Mouse (Mus musculus) kidney, postnatal 4 days (tissue): Measurements from ENCODE around the gene March9.
A peak's percentile ranks its signal among the peaks of the same experiment; 100 is the strongest.

Experiments
- DNase-seq, 2 experiments: peaks; one replicate each; pipeline ENCODE4 v3.0.0; 2021; ENCODE audit warnings: mixed read lengths in 2 of 2

March9 gene

DNA sequence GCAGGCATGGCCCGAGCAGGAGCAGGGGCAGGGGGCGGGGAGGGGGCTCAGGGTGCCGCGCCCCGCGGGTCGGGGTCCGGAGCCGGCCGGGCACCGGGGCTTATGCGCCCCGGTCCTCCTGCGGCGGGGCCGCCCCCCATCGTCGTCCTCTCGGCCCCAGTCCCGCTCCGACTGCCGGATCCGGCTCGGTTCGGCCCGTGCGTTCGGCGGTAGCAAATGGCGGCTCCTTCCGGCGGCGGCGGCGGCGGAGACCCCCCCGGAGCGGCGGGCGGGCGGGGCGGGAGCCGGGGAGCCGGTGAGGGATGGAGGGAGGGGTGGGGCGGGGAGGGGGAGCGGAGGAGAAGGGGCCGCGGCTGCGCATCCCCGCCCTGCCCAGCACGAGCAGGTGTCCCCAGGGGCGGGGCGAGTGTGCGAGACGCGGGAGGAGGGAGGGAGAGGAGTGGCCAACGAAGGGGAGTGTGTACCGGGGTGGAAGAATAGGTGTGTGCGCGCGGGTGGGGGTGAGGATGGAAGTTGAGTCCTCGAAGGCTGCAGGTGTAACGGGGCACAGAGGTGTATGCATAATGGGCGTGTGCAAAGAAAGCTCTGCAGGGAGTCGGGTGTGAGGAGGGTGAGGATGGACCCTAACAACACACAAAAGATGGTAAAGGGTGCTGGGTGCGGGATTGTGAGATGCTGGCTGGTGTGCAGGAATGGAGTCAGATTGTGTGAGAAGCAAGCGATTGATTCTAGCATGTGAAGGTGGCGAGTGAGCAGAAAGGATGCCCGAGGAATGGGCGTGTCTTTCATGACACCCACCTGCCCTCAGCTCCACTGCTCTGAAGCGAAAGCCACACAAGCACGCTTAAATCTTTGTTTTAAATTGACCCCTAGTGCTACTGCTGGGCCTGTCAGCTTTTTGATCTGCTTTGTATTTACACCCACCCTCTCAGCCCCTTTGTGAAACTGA lies at the start of gene March9:
TSS of gene March9 (minus strand) at position 217 of the 949 bp plus-strand sequence.
- DNase-seq: peak; percentile 79 to 86

DNA sequence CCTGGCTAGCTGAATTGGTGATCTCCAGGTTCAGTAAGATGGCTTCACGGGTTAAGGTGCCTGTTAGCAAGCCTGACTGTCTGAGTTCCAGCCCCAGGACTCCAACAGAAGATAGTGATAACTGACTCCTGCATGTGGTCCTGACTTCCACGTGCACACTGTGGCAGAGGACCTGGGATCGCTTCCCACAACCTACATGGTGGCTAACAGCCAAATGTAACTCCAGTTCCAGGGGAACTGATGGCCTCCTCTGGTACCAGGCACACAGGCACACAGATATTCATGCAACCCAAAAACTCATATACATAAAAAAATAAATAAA lies 48.2 kb upstream of the March9 start:
- no peak for DNase-seq

DNA sequence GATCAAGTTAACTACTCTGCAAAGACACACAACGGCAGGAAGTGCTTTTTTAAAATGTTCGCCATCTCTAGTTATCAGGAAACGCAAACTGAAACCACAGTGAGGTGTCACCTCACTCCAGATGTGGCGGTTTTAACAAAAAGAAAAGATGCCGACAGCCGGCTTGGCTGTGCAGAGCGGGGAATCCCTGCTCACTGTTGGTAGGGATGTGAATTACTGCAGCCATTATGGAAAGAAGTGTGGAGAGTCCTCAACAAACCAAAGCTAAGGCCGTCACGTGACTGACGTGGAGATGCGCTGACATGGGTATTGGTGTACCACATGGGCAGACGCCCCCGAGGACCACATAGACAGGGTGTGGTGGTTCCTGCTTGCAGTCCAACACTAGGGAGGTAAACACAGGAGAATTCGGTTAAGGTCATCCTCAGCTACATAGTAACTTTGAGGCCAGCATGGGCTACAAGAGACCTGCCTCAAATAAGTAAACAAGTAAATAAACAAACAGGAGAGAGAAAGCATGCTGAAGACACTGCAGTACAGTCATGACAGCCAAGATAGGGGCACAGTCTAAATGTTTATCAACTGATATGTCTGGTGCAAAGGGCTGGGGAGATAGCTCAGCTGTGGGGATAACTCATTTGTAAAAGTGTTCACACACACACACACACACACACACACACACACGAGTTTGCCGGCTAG lies 47.7 kb upstream of the March9 start:
- no peak for DNase-seq

DNA sequence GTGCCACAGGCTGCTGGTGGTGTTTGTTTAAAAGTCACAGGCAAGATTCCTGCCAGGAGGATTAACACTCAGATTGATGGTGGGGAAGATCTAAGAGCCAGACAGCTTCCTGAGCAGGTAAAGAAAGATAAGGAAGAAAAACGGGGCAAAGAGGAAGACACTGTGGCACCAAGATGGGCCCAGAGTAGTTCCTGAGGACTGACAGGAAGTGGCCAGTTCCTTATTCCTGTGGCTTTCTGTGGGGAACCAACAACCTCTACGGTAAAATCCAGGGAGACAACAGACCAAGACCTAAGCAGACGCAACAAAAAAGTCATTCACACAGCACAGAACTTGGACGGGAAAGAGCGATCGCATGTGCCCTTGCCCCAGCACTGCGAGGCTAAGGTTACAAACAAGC lies 43.6 kb upstream of the March9 start:
- DNase-seq: no peak

DNA sequence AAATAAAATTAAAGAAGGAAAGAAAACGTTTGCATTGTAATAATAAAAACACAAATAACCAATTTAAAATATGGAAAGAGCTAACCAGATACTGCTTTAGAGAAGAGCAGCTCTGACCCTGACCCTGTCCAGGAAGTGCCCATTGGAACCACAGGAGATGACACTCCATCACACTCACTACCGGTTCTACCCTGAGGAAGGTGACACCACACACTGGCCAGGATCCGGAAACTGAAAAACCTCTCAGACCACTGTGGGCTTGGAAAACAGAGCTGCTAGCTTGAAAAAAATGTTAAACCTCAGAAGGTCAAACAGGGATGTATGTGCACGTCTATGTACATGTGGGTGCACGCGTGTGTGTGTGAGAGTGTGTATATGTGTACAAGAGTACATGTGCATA lies 41.2 kb upstream of the March9 start:
- no peak for DNase-seq

DNA sequence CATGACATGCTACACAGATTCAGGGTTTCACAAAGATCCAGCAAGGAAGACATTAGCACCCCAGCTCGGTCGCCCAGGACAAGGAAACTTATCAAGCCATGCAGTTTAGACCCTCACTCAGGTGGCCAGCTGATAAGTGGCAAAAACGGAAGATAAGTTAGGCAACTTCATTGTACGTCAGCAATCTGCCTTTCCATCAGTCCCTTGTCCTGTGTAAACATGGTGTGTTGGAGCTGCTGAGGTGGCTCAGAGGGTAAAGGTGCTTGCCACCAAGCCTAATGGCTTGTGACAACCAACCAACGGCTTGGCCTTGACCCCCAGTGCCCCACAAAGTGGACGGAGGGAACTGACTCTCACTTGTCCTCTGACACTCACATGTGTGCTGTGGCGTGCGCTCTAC lies 40.4 kb upstream of the March9 start:
- no peak for DNase-seq

DNA sequence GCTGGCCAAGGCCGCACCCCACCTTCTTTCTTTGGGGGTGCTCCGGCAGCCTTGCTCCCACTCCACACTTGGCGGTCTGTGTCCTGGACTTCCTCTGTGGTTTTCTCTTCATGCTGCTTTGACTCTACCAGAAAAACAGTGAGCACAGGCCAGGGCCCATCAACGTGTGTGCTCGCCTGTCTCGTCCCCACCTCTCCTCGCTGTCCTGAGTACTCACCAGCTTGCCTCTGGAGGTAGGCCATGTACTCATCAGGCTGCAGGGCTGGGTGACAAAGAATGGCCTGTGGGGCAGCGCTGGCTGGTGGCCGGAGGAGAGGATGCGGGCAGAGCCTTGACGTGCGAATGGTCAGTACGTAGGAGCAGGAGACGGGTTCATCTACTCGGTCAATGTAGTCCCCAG lies 39.9 kb upstream of the March9 start:
- no peak for DNase-seq

DNA sequence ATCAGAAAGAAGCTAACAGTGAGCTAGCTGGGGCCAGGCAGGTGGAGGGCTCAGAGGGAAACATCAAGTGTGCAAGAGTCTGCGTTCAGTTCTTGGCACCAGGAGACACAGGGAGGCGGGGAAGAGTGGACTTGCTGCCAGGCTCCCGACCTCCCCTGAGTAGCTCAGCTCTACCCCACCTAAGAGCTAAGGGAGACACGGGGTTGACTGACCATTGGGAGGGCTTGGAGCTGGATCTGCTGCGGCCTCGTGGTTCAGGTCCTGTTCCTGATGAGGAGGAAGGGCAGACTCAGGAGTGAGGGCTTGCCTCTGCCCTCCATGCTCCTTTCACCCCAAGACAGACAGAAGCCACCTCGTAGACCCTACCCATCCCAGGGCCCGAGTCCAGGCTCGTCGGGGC lies 39.2 kb upstream of the March9 start:
- DNase-seq: no peak

DNA sequence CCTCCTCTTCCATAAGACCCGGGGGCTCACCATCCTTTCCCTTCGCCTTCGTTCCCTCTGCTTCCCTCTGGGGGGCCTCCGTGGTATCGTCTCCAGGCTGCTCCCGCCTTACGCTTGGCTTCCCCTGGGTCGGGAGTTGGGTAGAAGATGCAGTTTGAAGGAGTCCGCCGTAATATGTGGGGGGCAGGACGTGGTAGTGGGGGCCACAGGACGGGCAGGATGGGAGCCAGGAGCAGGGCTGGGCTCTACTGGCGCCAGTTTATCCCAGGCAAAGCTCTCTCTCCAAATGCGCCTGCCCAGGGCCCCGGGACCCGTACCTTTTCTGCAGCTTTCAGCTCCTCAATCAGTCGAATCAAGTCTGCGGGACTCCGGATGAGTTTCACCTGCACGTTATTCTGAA lies 38.5 kb upstream of the March9 start:
- no peak for DNase-seq

DNA sequence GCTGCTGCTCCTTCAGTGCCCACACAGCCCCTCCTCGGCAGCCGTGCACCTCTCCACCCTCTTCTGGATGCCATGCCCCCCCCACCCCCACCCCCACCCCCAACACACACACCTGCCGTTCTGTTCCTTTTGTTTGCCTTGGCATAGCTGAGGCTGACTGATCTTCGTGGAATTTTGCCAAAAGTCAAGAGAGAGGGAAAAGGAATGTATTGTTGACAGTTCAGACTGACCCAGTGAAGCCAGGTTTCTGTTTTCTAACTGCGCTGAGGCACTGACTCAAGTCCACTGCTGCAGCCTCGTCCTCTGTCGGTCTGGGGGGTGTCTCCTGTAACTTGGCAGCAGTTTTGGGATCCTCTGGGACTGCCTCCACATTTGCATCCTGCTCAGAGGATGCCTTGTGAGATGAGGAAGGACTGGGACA lies 34.4 kb upstream of the March9 start:
- no peak for DNase-seq

DNA sequence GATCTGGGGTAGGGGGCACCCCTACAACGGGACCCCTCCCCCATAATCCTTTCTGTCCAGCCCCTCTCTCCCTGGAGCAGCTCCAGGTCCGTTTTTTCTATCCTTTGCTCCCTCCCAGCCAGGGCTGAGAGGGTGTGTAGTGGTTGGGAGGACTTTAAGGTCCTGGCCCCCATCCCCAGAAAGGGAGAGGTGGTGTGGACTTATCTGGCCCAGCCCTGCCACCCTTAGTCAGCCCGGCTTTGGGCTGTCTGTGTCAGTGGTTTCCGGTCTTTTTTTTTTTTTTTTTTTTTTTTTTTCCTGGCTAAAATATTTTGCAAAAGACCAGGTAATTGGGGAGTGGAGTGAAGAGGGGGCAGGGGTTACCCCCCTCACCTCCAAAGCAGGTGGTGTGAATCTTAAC lies 32.8 kb upstream of the March9 start:
- DNase-seq: no peak

DNA sequence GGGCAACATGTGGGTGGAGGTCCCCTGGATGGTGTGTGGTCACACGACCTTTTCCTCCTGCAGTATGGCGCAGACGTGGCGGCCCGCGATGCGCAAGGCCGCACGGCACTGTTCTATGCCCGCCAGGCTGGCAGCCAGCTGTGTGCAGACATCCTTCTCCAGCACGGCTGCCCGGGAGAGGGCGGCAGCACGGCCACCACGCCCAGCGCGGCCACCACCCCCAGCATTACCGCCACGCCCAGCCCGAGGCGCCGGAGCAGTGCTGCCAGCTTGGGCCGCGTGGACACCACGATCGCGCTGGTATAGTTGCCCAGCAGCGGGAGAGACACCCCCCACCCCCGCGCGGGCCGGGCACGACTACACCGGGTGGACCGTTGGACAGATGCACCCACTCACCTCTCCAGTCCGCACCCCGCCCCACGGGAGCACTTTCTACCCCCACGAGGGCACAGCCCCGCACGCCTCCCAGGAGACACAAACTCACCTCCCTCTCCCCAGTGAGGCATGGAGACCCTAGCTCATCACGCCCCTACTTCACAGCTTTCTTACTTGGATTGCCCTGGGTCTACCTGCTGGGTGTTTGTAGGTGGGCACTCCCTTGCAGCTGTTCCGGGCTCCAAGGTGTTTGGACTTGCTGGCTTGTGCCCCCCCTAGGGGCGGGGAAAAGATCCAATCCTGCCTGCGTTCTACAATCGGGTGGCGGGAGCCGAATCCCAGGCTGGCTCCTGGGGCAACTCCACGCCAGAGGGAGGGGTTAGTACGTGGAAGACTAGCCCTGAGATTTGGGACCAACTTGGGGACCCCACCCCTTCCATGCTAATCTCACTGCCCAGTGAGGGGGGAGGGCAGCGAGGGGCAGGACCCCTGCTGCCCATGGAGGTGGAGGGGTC lies 31.8 kb upstream of the March9 start:
- peak; percentile 49 to 55 for DNase-seq

DNA sequence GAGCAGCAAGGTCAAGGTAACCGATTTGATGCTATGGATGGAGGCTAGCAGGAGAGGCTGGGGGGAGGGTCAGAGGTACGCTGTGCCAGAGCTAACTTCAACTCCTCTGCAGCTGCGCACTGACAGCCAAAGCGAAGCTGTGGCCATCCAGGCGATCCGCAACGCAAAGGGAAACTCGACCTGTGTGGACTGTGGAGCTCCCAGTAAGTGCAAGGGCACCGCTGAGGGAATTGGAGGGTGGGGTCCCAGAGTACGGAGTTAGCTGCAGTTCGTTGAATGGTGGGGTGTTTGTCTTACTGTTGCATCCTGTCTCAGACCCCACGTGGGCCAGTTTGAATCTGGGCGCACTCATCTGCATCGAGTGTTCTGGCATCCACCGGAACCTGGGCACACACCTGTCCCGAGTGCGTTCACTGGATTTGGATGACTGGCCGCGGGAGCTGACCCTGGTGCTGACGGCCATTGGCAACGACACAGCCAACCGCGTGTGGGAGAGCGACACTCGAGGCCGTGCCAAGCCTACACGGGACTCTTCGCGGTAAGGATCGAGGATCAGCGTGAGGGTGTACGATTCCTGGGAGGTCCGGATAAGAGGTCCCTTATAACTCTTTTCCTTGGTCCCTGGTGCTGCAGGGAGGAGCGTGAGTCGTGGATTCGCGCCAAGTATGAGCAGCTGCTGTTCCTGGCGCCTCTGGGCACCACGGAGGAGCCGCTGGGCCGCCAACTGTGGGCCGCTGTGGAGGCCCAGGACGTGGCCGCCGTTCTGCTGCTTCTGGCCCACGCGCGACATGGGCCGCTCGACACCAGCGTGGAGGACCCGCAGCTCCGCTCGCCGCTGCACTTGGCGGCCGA lies 30.8 kb upstream of the March9 start:
- DNase-seq: peak; percentile 83 to 85

DNA sequence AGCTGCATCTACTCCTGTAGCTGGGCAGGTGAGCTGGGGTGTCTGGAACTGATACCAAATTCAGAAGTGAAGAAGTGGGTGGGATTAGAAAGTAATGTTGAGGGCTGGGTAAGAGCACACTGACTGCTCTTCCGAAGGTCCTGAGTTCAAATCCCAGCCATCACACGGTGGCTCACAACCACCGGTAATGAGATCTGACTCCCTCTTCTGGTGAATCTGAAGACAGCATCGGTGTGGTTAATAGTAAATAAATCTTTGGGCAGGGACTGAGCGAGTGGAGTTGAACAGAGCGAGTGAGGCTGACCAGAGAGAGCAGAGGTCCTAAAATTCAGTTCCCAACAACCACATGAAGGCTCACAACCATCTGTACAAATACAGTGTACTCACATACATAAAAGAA lies 25.6 kb upstream of the March9 start:
- no peak for DNase-seq

DNA sequence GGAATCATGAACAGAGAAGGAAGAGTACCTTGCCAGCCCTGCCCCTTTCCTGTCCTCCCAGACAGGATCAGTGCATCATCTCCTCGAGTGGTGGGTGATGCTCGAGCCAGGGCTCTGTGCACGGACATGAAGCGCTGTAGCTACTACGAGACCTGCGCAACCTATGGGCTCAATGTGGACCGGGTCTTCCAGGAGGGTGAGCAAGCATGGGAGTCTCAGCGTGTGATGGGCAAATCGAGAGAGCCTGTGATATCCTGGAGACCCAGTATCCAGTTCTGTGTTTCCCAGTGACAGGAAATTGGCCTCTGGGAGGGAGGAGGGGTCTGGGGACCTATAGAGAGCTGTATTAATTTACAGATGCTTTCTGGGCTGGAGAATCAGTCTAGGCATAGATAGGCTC lies 25.1 kb upstream of the March9 start:
- DNase-seq: no peak

DNA sequence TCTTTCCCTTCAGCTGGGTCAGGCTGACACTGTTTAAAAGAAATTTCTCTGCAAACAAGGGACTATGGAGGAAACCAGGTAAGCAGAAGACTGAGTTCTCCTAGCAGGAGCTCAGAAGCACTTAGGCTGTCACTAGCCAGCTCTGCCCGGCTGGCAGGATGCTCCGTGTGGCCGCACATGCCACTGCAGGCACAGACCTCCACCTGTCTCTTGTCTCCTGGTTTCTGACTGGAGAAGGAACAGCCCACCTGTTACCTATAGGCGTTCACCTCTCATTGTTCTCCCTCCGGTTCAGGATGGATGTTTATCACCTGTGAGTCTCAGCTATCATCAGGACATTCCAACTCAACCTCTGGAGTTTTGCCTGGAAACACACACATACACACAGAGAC lies 23.9 kb upstream of the March9 start:
- no peak for DNase-seq

DNA sequence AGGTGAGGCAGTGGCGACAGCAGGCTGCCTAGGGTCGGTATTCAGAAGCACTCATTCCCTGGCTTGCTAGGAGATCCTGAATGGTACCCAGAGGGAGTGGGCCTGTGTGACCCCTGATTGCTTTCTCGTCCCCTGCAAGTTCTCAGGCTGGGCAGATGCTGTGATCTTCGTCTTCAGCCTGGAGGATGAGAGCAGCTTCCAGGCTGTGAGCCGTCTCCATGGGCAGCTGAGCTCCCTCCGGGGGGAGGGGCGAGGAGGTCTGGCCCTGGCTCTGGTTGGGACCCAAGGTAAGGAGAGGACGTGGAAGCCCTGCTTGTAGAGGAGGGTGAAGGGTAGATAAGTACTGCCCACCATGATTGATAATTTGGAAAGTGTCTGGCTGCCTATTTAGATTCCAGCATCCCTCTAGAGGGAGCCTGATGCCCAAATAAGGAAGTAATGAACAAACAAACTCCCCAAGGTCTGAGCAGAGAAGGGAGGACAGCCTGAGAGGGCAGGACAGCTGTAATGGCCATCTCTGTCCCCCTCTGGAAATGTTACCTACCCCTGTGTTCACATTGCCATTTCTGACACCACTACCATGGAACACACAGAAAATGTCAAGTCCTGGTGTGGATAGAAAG lies 23.4 kb upstream of the March9 start:
- DNase-seq: no peak

DNA sequence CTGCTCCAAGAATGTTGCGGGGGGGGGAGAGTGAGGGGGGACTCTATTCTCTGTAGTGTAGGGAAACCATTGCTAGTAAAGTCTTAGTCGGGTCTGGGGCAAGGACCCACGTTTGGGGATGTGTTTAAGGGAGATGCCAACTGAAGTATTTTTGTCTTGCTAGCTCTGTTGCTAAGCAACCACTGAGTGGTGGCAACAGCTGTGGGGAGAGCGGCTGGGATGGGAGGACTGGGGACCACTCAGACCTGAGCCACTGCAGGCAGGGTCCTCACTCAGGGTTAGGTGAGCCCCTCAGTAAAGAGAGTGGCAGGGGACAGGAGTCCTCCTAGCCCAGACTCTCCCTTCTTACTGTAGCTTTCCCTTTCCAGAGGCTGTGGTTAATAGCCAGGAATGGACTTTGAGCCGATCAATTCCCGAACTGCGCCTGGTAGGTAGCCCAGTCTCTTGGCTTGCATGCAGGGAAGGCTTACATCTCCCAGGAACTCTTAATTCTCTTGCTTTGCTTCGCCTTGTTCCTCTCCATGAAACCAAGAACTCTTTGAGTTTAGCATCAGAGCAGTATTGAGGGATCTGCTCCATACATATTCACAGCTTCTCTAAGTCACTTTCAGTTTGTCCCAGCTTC lies 22.1 kb upstream of the March9 start:
- DNase-seq: no peak

DNA sequence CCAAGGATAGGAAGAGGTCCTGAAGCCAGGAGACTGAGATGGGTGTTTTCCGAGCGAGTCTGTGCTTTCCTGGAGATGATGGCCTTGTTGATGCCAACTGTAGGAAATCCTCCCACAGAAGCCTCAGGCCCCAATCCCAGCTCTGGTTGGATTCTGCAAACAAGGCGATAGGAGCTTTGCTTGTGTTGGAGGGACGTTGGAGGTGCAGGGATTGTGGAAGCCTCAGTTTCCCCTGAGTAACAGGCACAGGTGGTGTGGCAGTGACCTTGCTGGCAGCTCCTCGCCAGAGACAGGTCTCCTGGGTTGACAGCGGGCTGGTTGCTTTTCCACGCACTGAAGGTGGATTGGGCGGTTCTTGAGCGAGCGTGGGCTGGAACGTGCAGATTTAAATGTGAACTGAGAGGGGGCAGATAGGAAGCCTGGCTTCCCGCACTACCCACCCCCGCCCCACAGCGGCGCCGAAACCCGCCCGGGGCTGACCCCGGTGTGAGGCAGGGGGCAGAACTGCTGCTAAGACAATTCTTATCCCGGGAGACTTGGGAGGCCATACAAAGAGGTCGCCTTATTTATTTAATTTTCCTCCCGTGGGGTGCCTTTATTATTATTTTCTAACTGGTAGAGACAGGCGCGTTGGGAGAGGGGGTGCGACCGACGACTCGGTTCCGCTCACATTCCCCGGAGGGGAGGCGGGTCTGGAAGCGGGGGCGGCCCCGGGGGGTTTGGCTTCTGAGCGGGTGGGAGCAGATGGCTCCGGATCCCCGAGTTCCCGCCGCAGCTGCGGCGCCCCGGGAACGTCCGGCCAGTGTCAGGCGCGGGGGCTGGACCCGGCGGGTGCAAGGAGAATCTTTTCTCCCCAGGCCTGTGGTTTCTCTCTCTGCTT lies 21.2 kb upstream of the March9 start:
- DNase-seq: peak; percentile 53 to 59

DNA sequence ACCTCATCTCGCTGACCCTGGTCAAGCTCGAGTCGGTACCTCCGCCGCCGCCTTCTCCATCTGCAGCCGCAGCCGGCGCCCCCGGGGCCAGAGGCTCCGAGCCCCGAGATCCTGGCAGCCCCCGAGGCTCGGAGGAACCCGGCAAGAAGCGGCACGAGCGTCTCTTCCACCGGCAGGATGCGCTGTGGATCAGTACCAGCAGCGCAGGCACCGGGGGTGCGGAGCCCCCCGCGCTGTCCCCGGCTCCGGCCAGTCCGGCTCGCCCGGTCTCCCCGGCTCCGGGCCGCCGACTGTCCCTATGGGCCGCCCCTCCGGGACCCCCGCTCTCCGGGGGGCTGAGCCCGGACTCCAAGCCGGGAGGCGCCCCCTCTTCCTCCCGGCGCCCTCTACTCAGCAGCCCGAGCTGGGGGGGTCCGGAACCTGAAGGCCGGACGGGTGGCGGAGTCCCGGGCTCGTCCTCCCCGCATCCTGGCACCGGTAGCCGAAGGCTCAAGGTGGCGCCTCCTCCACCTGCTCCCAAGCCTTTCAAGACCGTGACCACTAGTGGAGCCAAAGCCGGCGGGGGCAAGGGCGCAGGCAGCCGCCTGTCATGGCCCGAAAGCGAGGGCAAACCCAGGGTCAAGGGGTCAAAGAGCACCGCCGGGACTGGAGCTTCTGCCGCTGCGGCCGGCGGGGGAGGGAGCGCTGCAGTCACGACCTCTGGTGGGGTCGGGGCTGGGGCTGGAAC lies 19.8 kb upstream of the March9 start:
- peak; percentile 53 to 66 for DNase-seq
